Mouse (Mus musculus) E14TG2a.4 (cell line): ENCODE results near the gene Gspt1.

Experiments
- CTCF ChIP-seq: conservative IDR thresholded peaks from 2 replicates; pipeline ENCODE4 v1.5.1; 2014; ENCODE audit warnings: low read length
- NANOG ChIP-seq: IDR thresholded peaks from 2 replicates; pipeline ENCODE4 v1.6.1; 2014; ENCODE audit warnings: borderline replicate concordance, low read length, mixed read lengths

GRCm38 (mm10) chr16:11171679-11172078 is 82.4 kb downstream of the Gspt1 start:
- TF ChIP-seq CTCF, result no peak
- no peak for TF ChIP-seq NANOG
